In the genomic region with DNA sequence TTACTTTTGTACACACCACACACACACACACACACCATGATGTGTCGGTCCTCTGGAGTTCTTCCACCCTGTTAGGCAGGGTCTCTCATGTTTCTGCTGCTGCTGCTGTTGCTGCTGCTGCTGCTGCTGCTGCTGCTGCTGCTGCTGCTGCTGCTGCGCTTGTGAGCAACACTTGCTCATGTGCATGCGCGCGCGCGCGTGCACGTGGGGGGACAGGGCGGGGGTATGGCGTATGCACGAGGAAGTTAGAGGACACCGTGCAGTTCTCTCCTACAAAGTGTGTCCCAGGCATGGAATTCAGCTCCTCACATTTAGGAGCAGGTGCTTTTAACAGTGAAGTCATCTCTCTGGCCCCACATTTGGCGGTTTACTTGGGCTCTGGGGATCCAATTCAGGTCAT, we compare ENCODE assay signal across 28 mouse cellular contexts. TPM values are rescaled to one million over a fixed set of nuclear protein-coding genes. Genes with fewer than 3 reads are reported as not detected.
"Had no signal": no experiment of that assay in that cellular context is flagged by ENCODE, and none has a peak within 500 bp of the region (broad histone marks: within the 10 kb centered on the region; RNA-seq: fewer than 3 reads in every experiment).

No protein-coding gene starts in this region.

- H3K9me3 ChIP-seq: limb, embryonic 10.5 days; limb, embryonic 13.5 days; lung, embryonic 15.5 days; midbrain, embryonic 12.5 days; midbrain, embryonic 15.5 days had no signal

- ATAC-seq: liver, embryonic 12.5 days; midbrain, embryonic 15.5 days had no signal

- H3K27me3 ChIP-seq: limb, embryonic 13.5 days; liver, embryonic 12.5 days; liver, embryonic 15.5 days; lung, embryonic 15.5 days; midbrain, embryonic 12.5 days; midbrain, embryonic 15.5 days had no signal

- H3K27ac ChIP-seq: kidney, postnatal 0 days; layer of hippocampus, adult 2 months; limb, embryonic 10.5 days; limb, embryonic 13.5 days; liver, embryonic 12.5 days; liver, embryonic 15.5 days; lung, embryonic 15.5 days; midbrain, embryonic 12.5 days; midbrain, embryonic 15.5 days had no signal

- H3K4me3 ChIP-seq: layer of hippocampus, adult 2 months; limb, embryonic 10.5 days; limb, embryonic 13.5 days; liver, embryonic 12.5 days; liver, embryonic 15.5 days; lung, embryonic 15.5 days; megakaryocyte, embryonic 14.5 days; midbrain, embryonic 12.5 days; midbrain, embryonic 15.5 days had no signal

- H3K4me1 ChIP-seq: limb, embryonic 10.5 days; limb, embryonic 13.5 days; lung, embryonic 15.5 days; midbrain, embryonic 12.5 days; midbrain, embryonic 15.5 days had no signal

- H3K4me2 ChIP-seq: limb, embryonic 13.5 days; liver, embryonic 12.5 days; liver, embryonic 15.5 days; lung, embryonic 15.5 days; midbrain, embryonic 12.5 days; midbrain, embryonic 15.5 days had no signal

- DNase-seq: kidney, postnatal 25 days; layer of hippocampus, adult 9-11 months; liver; lung, adult 18-20 months; lung, postnatal 10 days; lung, postnatal 36 days; thymus, adult 18-20 months; thymus, postnatal 36 days had no signal

- H3K36me3 ChIP-seq: limb, embryonic 10.5 days; limb, embryonic 13.5 days; liver, embryonic 12.5 days; liver, embryonic 15.5 days; lung, embryonic 15.5 days; midbrain, embryonic 12.5 days; midbrain, embryonic 15.5 days had no signal

- H3K9ac ChIP-seq: limb, embryonic 13.5 days; liver, embryonic 12.5 days; liver, embryonic 15.5 days; lung, embryonic 15.5 days; midbrain, embryonic 12.5 days; midbrain, embryonic 15.5 days had no signal

RNA-seq across cellular contexts. Expression of a gene that starts 19.0 kb away (rescaled TPM):
- total RNA-seq: layer of hippocampus, postnatal 25 days; left cerebral cortex, adult 18-20 months; left cerebral cortex, postnatal 25 days had no signal
- polyA plus RNA-seq: kidney, postnatal 0 days; large intestine, adult 2 months; limb, embryonic 10.5 days; limb, embryonic 13.5 days; liver, embryonic 12.5 days; liver, embryonic 15.5 days; lung, embryonic 15.5 days; midbrain, embryonic 12.5 days; midbrain, embryonic 15.5 days; neural tube, embryonic 11.5 days; neural tube, embryonic 14.5 days; small intestine, adult 2 months; spleen, adult 2 months; stomach, embryonic 16.5 days; urinary bladder, adult 2 months had no signal
